Mouse (Mus musculus): ENCODE measurements around the gene Slc44a1. TPM values are rescaled to one million over a fixed set of nuclear protein-coding genes. Genes with fewer than 3 reads are reported as not detected.

Gene Slc44a1
- total RNA-seq, 2 experiments from 2014 or later, result 60.7 to 71.0 TPM

GRCm38 (mm10) chr4:53430522-53430921 is 9.7 kb upstream of the Slc44a1 start:
- no peak for DNase-seq (ENCODE audit: low spot score in 2 of 2)

GRCm38 (mm10) chr4:53431585-53432234 is 8.5 kb upstream of the Slc44a1 start:
- no peak for DNase-seq (ENCODE audit: low spot score in 2 of 2)

- DNase-seq (ENCODE audit: low spot score in 2 of 2), result no peak
Measured at GRCm38 (mm10) chr4:53437110-53437755, 3.0 kb upstream of the Slc44a1 start.

- DNase-seq (ENCODE audit: low spot score in 2 of 2), result no peak
Measured at GRCm38 (mm10) chr4:53438386-53438785, 1.8 kb upstream of the Slc44a1 start.

DNA sequence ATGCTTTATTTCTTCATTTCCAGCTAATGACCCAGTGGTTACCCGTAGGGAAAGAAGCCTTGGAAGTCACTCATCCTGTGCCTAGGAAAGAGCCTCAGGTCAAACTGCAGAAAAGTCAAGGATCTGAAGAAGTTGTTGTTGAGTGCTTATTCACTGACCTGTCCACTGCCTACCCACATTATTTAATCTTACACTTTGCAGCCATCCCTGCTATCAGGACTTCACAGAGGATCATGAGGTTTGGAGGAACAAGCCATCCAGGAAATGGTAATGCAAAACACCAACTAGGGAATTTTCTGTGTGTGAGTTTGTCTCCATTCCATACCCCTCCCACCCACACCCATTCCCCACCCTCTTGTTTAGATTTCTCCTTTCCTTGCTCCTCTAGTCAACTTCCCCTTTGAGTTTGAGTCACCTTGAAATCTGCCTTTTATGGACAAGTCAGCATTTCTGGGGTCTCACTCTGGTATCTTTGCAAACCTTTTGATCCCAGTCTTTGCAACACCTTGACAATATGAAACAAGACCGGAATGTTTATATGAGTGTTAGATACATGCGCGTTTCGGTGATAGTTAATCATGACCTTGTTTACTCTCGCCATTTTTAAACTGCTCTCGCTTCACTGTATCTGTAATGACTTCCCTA is 1.3 kb upstream of the Slc44a1 start:
- no peak for DNase-seq (ENCODE audit: low spot score in 2 of 2)

DNA sequence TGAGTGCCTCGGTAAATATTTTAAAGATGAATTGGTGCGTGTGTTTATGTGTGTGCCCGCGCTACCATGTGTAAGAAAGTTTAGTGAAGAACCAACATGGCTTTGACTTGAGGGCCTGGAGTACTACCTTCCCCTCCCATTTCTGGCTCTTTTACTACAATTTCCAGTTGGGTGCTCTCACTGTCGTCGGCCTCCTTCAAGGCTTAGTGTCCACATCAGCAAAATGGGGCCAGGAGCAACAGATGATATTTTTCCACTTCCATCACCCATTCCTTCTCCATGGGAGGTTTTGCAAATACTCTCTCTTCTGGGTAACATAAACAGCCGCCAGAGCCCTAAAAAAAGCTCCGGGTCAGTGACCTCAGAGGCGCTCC is 590 bp upstream of the Slc44a1 start:
- no peak for DNase-seq (ENCODE audit: low spot score in 2 of 2)

- peak; percentile 56 to 64 for DNase-seq (ENCODE audit: low spot score in 2 of 2)
Measured at GRCm38 (mm10) chr4:53440816-53441571, 781 bp downstream of the Slc44a1 start.

DNA sequence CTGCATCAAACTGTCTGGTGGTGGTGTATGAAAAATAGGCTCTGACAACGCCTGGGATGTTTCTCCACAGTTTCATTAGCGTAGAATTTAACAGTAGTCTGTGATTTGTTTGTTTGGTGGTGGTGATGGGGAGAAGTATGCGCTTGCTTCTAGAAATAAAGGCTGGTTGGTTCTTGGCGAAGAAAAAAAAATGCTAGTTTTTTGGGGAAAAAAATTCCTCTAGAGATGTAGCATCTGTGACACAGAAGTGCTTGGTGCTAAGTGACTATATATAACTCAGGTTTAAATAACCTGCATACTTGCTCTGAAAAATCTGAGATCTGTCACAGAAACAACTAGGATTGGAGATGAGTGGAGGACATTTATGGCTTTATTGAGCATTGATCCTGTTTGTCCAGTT is 1.5 kb downstream of the Slc44a1 start:
- DNase-seq (ENCODE audit: low spot score in 2 of 2), result no peak

- DNase-seq (ENCODE audit: low spot score in 2 of 2), result no peak
Measured at GRCm38 (mm10) chr4:53446216-53446615, 6.0 kb downstream of the Slc44a1 start.

GRCm38 (mm10) chr4:53447773-53448172 is 7.6 kb downstream of the Slc44a1 start:
- DNase-seq (ENCODE audit: low spot score in 2 of 2), result no peak

DNA sequence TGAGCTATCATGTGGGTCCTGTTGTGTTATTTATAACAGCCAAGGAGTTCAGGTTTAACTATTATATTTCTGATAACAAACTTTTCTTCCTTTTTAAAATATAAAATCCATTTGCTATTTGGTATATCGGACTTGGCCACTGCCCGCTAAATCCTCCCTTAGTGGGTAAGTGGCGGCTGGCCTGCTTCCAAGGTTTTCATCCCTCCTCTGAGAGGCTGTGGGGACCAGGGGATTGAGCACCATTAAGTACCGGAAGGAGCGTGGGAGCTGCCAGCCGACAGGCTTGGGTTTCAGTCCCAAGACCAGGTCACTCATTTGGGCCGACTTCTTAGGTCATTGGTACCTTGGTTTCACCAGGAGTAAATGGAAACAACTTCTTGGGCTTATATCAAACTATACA is 10.5 kb downstream of the Slc44a1 start:
- DNase-seq (ENCODE audit: low spot score in 2 of 2), result peak in 1 of 2 experiments; percentile 39

- no peak for DNase-seq (ENCODE audit: low spot score in 2 of 2)
Measured at GRCm38 (mm10) chr4:53451887-53452286, 11.7 kb downstream of the Slc44a1 start.

DNA sequence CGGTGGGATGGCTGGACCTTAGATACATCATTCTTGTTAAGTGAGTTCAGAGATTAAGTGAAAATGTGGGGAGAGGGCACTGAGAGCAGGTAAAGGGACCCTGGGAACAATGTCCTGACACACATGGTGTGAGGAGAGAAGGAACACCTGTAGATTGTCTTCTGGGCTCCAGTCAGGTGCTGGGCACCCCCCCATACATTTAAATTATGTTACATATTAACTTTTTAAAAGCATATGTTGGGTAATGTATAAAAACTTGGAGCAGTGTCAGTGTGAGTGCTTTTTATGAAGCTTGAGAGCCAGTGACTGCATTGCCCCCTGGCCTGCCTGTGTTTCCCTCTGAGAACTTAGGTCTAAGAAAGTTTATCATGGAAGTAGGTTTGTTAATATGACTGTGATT is 12.2 kb downstream of the Slc44a1 start:
- no peak for DNase-seq (ENCODE audit: low spot score in 2 of 2)

- DNase-seq (ENCODE audit: low spot score in 2 of 2), result no peak
Measured at GRCm38 (mm10) chr4:53452976-53453889, 13.0 kb downstream of the Slc44a1 start.

DNA sequence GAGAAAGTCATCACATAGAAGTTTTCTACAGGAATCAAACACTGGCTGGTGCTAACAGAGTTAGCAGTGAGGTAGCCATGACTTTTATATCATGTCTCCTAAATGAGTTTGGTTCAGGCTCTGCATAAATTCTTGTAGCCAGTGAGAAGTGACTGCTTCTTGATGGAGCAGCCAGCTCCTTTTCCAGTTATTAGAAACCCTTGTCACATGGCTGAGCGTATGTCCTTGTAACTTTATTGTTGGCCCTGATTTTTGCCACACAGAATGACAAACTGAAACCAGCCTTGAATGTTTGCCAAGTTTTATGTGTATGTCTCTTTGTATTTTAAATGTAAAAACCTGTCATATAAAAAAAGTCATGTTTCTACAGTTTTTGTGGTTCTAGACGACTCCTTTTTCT is 15.7 kb downstream of the Slc44a1 start:
- no peak for DNase-seq (ENCODE audit: low spot score in 2 of 2)

- DNase-seq (ENCODE audit: low spot score in 2 of 2), result no peak
Measured at GRCm38 (mm10) chr4:53456570-53456969, 16.4 kb downstream of the Slc44a1 start.

DNA sequence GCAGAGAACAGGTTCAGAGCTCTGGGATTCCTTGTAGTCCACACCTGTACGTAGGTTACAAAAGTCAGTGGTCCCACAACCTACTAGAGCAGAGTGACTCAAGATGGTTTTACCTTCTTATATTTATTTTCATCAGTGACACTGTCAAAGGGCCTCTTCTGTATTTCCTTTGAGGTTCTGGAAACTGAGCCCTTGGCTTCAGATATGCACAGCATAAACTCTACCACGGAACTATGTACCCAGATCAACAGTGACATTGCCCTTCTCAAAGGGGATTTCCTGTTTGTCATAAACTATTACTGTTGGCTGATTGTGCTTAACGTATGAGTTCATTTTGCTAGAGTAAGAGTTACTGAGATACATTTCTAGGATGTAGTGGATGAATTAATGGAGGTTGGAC is 18.3 kb downstream of the Slc44a1 start:
- no peak for DNase-seq (ENCODE audit: low spot score in 2 of 2)

DNA sequence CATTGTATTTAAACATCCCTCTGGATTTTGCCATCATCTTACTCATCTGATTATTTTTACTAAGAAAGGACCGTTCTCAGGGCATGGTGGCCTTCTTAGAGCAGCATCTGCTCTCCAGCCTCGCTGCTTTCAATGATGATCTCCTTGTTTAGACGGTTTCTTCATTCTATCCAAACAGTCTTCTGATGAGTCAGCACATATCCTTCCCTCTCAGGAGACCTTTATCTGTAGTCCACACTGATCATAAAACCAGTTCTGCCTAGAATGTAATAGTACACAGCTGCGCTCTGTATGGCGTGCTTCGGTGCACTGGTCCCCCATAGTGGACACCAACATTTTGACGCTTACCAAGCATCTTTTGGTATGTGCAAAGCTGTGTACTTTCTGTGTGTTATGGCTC is 19.5 kb downstream of the Slc44a1 start:
- no peak for DNase-seq (ENCODE audit: low spot score in 2 of 2)

- DNase-seq (ENCODE audit: low spot score in 2 of 2), result no peak
Measured at GRCm38 (mm10) chr4:53461026-53461425, 20.8 kb downstream of the Slc44a1 start.

DNA sequence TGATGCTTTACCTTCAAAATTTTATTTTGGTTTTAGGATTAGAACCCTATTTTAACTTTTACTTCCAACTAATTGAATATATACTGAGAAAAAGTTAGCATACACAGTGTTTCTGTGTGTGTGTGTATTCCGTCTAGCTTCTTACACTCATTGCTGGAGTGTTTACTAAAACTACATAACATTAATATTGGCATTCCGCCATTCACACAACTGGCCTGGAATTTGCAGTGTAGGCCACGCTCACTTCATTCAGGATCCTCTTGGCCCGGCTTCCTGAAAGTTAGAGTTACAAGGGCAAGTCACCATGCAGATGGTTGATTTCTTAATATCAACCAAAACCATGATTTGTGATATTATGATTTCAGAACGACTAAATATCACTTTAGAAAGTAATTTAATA is 21.9 kb downstream of the Slc44a1 start:
- DNase-seq (ENCODE audit: low spot score in 2 of 2), result no peak
